Mouse (Mus musculus) liver, adult 2 months (tissue): ENCODE results near the gene Grik5.
A peak's percentile ranks its signal among the peaks of the same experiment; 100 is the strongest.

ENCODE experiments used
- CTCF ChIP-seq: fragments of 200-500 bp; IDR thresholded peaks from 2 replicates; pipeline ENCODE4 v1.5.1; 2011; ENCODE audit warnings: low read depth, low read length, control low read depth
- POLR2A ChIP-seq: fragments of 200-500 bp; IDR thresholded peaks from 2 replicates; pipeline ENCODE4 v1.6.1; 2011; ENCODE audit warnings: low read length, control low read depth; ENCODE audit not compliant: insufficient read depth; ENCODE audit errors: extremely low read depth

DNA sequence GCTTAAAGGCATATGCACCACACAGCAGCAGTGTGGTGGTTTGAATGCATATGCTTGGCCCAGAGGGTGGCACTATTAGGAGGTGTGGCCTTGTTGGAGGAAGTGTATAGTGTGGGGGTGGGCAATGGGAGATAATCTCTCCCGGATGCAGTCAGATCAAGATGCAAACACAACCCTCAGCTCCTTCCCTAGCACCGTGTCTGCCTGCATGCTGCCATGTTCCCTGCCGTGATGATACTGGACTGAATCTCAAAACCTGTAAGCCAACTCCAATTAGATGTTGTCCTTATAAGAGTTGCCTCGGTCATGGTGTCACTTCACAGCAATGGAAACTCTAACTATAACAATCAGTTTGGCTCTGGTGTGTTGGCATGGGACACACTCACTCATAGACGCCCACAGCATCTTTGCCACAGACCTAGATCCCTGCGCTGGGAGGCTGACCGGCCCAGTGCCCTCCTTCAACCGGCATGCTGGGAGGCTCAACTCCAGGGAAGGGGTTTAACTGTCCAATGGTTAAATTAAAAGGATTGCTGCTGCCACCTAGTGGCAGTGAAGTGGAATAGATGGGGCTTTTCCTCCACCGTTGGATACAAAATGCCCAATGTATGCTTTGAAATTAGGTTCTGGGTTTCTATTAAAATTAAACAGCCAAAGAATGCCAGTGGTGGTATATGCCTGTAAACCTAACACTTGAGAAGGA lies 97.1 kb downstream of the Grik5 start:
- peak; percentile 55 for TF ChIP-seq CTCF
- TF ChIP-seq POLR2A = no peak
